Mouse (Mus musculus): ENCODE results near the gene Htra1. TPM values are rescaled to one million over a fixed set of nuclear protein-coding genes. Genes with fewer than 3 reads are reported as not detected.

Htra1 gene
- polyA plus RNA-seq, 1 experiment = 37.7 TPM

GRCm38 (mm10) chr7:130989371-130989770 lies 53.5 kb downstream of the Htra1 start:
- 76% methylated on average over 3 of the region's 3 CpGs for WGBS
- no peak for DNase-seq (ENCODE audit: low read depth in 1 of 2, low spot score in 2 of 2)

GRCm38 (mm10) chr7:130991174-130991789 lies 55.4 kb downstream of the Htra1 start:
- TF ChIP-seq POLR2A (IDR thresholded peaks at IDR 0.05; ENCODE audit: low read depth, low read length) (no peak), CTCF (IDR thresholded peaks at IDR 0.05; ENCODE audit: extremely low read depth, insufficient read depth, insufficient read length, insufficient replicate concordance) (no peak)
- Histone ChIP-seq H3K27ac (ENCODE audit: insufficient read depth, low read length) (no peak overlapping the region), H3K4me1 (ENCODE audit: control insufficient read depth, insufficient read depth, insufficient read length) (no peaks in the 10 kb centered on the region), H3K4me3 (ENCODE audit: extremely low read depth, insufficient read depth, insufficient read length) (no peak overlapping the region), H3K36me3 (ENCODE audit: control insufficient read depth, insufficient read depth, low read length) (no peaks in the 10 kb centered on the region), H3K27me3 (ENCODE audit: control insufficient read depth, insufficient read depth, low read length) (no peaks in the 10 kb centered on the region)
- 87% methylated on average over 13 of the region's 13 CpGs for WGBS
- no peak for DNase-seq (ENCODE audit: low read depth in 1 of 2, low spot score in 2 of 2)

More at GRCm38 (mm10) chr7:130989371-130989770, 53.5 kb downstream of the Htra1 start:
- H3K4me1 ChIP-seq (ENCODE audit: control insufficient read depth, insufficient read depth, insufficient read length) = no peaks in the 10 kb centered on the region
- H3K27ac ChIP-seq (ENCODE audit: insufficient read depth, low read length) = no peak overlapping the region
- no peak overlapping the region for H3K4me3 ChIP-seq (ENCODE audit: extremely low read depth, insufficient read depth, insufficient read length)
- TF ChIP-seq POLR2A (IDR thresholded peaks at IDR 0.05; ENCODE audit: low read depth, low read length) = no peak
- no peak for TF ChIP-seq CTCF (IDR thresholded peaks at IDR 0.05; ENCODE audit: extremely low read depth, insufficient read depth, insufficient read length, insufficient replicate concordance)
- H3K27me3 ChIP-seq (ENCODE audit: control insufficient read depth, insufficient read depth, low read length) = no peaks in the 10 kb centered on the region
- H3K36me3 ChIP-seq (ENCODE audit: control insufficient read depth, insufficient read depth, low read length) = no peaks in the 10 kb centered on the region

- Histone ChIP-seq H3K27ac (ENCODE audit: insufficient read depth, low read length) (no peak overlapping the region), H3K27me3 (ENCODE audit: control insufficient read depth, insufficient read depth, low read length) (no peaks in the 10 kb centered on the region), H3K4me3 (ENCODE audit: extremely low read depth, insufficient read depth, insufficient read length) (no peak overlapping the region), H3K4me1 (ENCODE audit: control insufficient read depth, insufficient read depth, insufficient read length) (no peaks in the 10 kb centered on the region), H3K36me3 (ENCODE audit: control insufficient read depth, insufficient read depth, low read length) (no peaks in the 10 kb centered on the region)
- DNase-seq (ENCODE audit: low read depth in 1 of 2, low spot score in 2 of 2) = no peak
- TF ChIP-seq CTCF (IDR thresholded peaks at IDR 0.05; ENCODE audit: extremely low read depth, insufficient read depth, insufficient read length, insufficient replicate concordance) (no peak), POLR2A (IDR thresholded peaks at IDR 0.05; ENCODE audit: low read depth, low read length) (no peak)
- 61% methylated on average over 8 of the region's 8 CpGs for WGBS
Measured at GRCm38 (mm10) chr7:130993907-130994306, 58.0 kb downstream of the Htra1 start.

- WGBS = 87% methylated on average over 12 of the region's 12 CpGs
- no peak overlapping the region for H3K27ac ChIP-seq (ENCODE audit: insufficient read depth, low read length)
- H3K36me3 ChIP-seq (ENCODE audit: control insufficient read depth, insufficient read depth, low read length) = no peaks in the 10 kb centered on the region
- no peaks in the 10 kb centered on the region for H3K4me1 ChIP-seq (ENCODE audit: control insufficient read depth, insufficient read depth, insufficient read length)
- H3K27me3 ChIP-seq (ENCODE audit: control insufficient read depth, insufficient read depth, low read length) = no peaks in the 10 kb centered on the region
- no peak overlapping the region for H3K4me3 ChIP-seq (ENCODE audit: extremely low read depth, insufficient read depth, insufficient read length)
- TF ChIP-seq POLR2A (IDR thresholded peaks at IDR 0.05; ENCODE audit: low read depth, low read length) (no peak), CTCF (IDR thresholded peaks at IDR 0.05; ENCODE audit: extremely low read depth, insufficient read depth, insufficient read length, insufficient replicate concordance) (no peak)
- no peak for DNase-seq (ENCODE audit: low read depth in 1 of 2, low spot score in 2 of 2)
Measured at GRCm38 (mm10) chr7:131001976-131002726, 66.2 kb downstream of the Htra1 start.

GRCm38 (mm10) chr7:131004071-131004470 lies 68.2 kb downstream of the Htra1 start:
- TF ChIP-seq CTCF (IDR thresholded peaks at IDR 0.05; ENCODE audit: extremely low read depth, insufficient read depth, insufficient read length, insufficient replicate concordance) = no peak
- no peak for TF ChIP-seq POLR2A (IDR thresholded peaks at IDR 0.05; ENCODE audit: low read depth, low read length)
- H3K4me3 ChIP-seq (ENCODE audit: extremely low read depth, insufficient read depth, insufficient read length) = no peak overlapping the region
- no peaks in the 10 kb centered on the region for H3K27me3 ChIP-seq (ENCODE audit: control insufficient read depth, insufficient read depth, low read length)
- no peaks in the 10 kb centered on the region for H3K36me3 ChIP-seq (ENCODE audit: control insufficient read depth, insufficient read depth, low read length)
- H3K27ac ChIP-seq (ENCODE audit: insufficient read depth, low read length) = no peak overlapping the region
- 83% methylated on average over 5 of the region's 5 CpGs for WGBS
- no peaks in the 10 kb centered on the region for H3K4me1 ChIP-seq (ENCODE audit: control insufficient read depth, insufficient read depth, insufficient read length)
- DNase-seq (ENCODE audit: low read depth in 1 of 2, low spot score in 2 of 2) = no peak

GRCm38 (mm10) chr7:131007221-131007620 lies 71.3 kb downstream of the Htra1 start:
- Histone ChIP-seq H3K36me3 (ENCODE audit: control insufficient read depth, insufficient read depth, low read length) (no peaks in the 10 kb centered on the region), H3K4me3 (ENCODE audit: extremely low read depth, insufficient read depth, insufficient read length) (no peak overlapping the region), H3K27ac (ENCODE audit: insufficient read depth, low read length) (no peak overlapping the region), H3K4me1 (ENCODE audit: control insufficient read depth, insufficient read depth, insufficient read length) (no peaks in the 10 kb centered on the region), H3K27me3 (ENCODE audit: control insufficient read depth, insufficient read depth, low read length) (no peaks in the 10 kb centered on the region)
- TF ChIP-seq CTCF (IDR thresholded peaks at IDR 0.05; ENCODE audit: extremely low read depth, insufficient read depth, insufficient read length, insufficient replicate concordance) (no peak), POLR2A (IDR thresholded peaks at IDR 0.05; ENCODE audit: low read depth, low read length) (no peak)
- no peak for DNase-seq (ENCODE audit: low read depth in 1 of 2, low spot score in 2 of 2)
- WGBS = 100% methylated on average over 2 of the region's 2 CpGs

GRCm38 (mm10) chr7:131009178-131009577 lies 73.3 kb downstream of the Htra1 start:
- Histone ChIP-seq H3K27ac (ENCODE audit: insufficient read depth, low read length) (no peak overlapping the region), H3K27me3 (ENCODE audit: control insufficient read depth, insufficient read depth, low read length) (no peaks in the 10 kb centered on the region), H3K36me3 (ENCODE audit: control insufficient read depth, insufficient read depth, low read length) (no peaks in the 10 kb centered on the region), H3K4me3 (ENCODE audit: extremely low read depth, insufficient read depth, insufficient read length) (no peak overlapping the region), H3K4me1 (ENCODE audit: control insufficient read depth, insufficient read depth, insufficient read length) (no peaks in the 10 kb centered on the region)
- DNase-seq (ENCODE audit: low read depth in 1 of 2, low spot score in 2 of 2) = no peak
- 76% methylated on average over 5 of the region's 5 CpGs for WGBS
- TF ChIP-seq POLR2A (IDR thresholded peaks at IDR 0.05; ENCODE audit: low read depth, low read length) (no peak), CTCF (IDR thresholded peaks at IDR 0.05; ENCODE audit: extremely low read depth, insufficient read depth, insufficient read length, insufficient replicate concordance) (no peak)
